Mouse (Mus musculus) CH12.LX (cell line): ENCODE results near the gene Hdac5. TPM values are rescaled to one million over a fixed set of nuclear protein-coding genes. Genes with fewer than 3 reads are reported as not detected.
A peak's percentile ranks its signal among the peaks of the same experiment; 100 is the strongest.
"Not testable (repeated sequence)": the region's sequence is repeated elsewhere in the genome, so short reads cannot be mapped to it uniquely, and the experiment has no call there.

Experiments used
- DNase-seq: peaks from one replicate; pipeline ENCODE4 v3.0.0-alpha.2; 2013; ENCODE audit errors: extremely low read depth
- H3K27ac ChIP-seq: 2 replicates; pipeline ENCODE4 v1.5.1; 2012; ENCODE audit warnings: low read depth, mild to moderate bottlenecking, control low read depth, moderate library complexity; ENCODE audit not compliant: insufficient read depth
- H3K27me3 ChIP-seq: replicated peaks from 2 replicates; pipeline ENCODE3; 2012; ENCODE audit warnings: inconsistent platforms
- H3K36me3 ChIP-seq, 2 experiments: replicated peaks in 1 of 2; 2 replicates each; pipeline versions ENCODE3 to v1.6.1; 2012; ENCODE audit warnings: inconsistent platforms in 1 of 2, low read length in 1 of 2, mild to moderate bottlenecking in 1 of 2, mixed read lengths in 1 of 2, moderate library complexity in 1 of 2; ENCODE audit not compliant: control insufficient read depth in 1 of 2, insufficient read depth in 1 of 2
- H3K4me1 ChIP-seq, 2 experiments: 2 replicates each; pipeline ENCODE4 v1.6.1; 2012; ENCODE audit warnings: inconsistent platforms in 1 of 2, moderate library complexity in 1 of 2; ENCODE audit not compliant: insufficient read depth in 2 of 2, control insufficient read depth in 1 of 2
- H3K4me2 ChIP-seq: 2 replicates; pipeline ENCODE4 v1.6.1; 2012; ENCODE audit warnings: low read depth, mild to moderate bottlenecking, control low read depth; ENCODE audit not compliant: poor library complexity, insufficient read depth, severe bottlenecking
- H3K4me3 ChIP-seq, 3 experiments: fragments of 150-350 bp in 1 of 3; sonication (generic) in 1 of 3; replicated peaks in 1 of 3; 2 replicates each; pipeline versions ENCODE3 to v1.5.1; 2011 to 2012; ENCODE audit warnings: low read depth in 2 of 3, low read length in 2 of 3, mild to moderate bottlenecking in 2 of 3, moderate library complexity in 2 of 3, control low read depth in 1 of 3, improper control_type of control experiment in 1 of 3, inconsistent platforms in 1 of 3, mixed read lengths in 1 of 3; ENCODE audit not compliant: poor library complexity in 1 of 3
- H3K79me2 ChIP-seq: replicated peaks from 2 replicates; pipeline ENCODE4 v1.6.1; 2012; ENCODE audit warnings: mild to moderate bottlenecking, moderate library complexity; ENCODE audit not compliant: control insufficient read depth, poor library complexity, insufficient read depth, severe bottlenecking; ENCODE audit errors: extremely low read depth
- H3K9ac ChIP-seq: 2 replicates; pipeline ENCODE4 v1.6.1; 2012; ENCODE audit warnings: low read depth, mild to moderate bottlenecking, control low read depth, moderate library complexity; ENCODE audit not compliant: insufficient read depth
- H3K9me3 ChIP-seq: replicated peaks from 2 replicates; pipeline ENCODE3; 2012; ENCODE audit warnings: low read length, inconsistent platforms, mixed read lengths
- BHLHE40 ChIP-seq: IDR thresholded peaks from 2 replicates; pipeline ENCODE4 v1.6.1; 2011; ENCODE audit warnings: mild to moderate bottlenecking, low read depth, low read length, improper control_type of control experiment
- CHD1 ChIP-seq: IDR thresholded peaks from 2 replicates; pipeline ENCODE4 v1.6.1; 2012; ENCODE audit warnings: low read depth, low read length, improper control_type of control experiment, inconsistent platforms
- CHD2 ChIP-seq: IDR thresholded peaks from 2 replicates; pipeline ENCODE4 v1.6.1; 2011; ENCODE audit warnings: low read length, improper control_type of control experiment
- CTCF ChIP-seq, 2 experiments: IDR thresholded peaks in 1 of 2; conservative IDR thresholded peaks in 1 of 2; 2 replicates each; pipeline ENCODE4 v1.5.1; 2011 to 2012; ENCODE audit warnings: low read depth in 2 of 2, low read length in 2 of 2, improper control_type of control experiment in 1 of 2, inconsistent platforms in 1 of 2, mild to moderate bottlenecking in 1 of 2, moderate library complexity in 1 of 2
- ELF1 ChIP-seq: IDR thresholded peaks from 2 replicates; pipeline ENCODE4 v1.6.1; 2014; ENCODE audit warnings: low read depth, mild to moderate bottlenecking, inconsistent platforms, low read length, improper control_type of control experiment
- EP300 ChIP-seq: IDR thresholded peaks from 2 replicates; pipeline ENCODE4 v1.6.1; 2011; ENCODE audit warnings: low read length, improper control_type of control experiment
- ETS1 ChIP-seq: conservative IDR thresholded peaks from 2 replicates; pipeline ENCODE4 v1.6.1; 2012; ENCODE audit warnings: low read depth, mild to moderate bottlenecking, inconsistent platforms, low read length, improper control_type of control experiment, moderate library complexity
- IRF4 ChIP-seq: IDR thresholded peaks from 2 replicates; pipeline ENCODE4 v1.6.1; 2014; ENCODE audit warnings: low read depth, mild to moderate bottlenecking, inconsistent platforms, low read length, improper control_type of control experiment
- JUN ChIP-seq: IDR thresholded peaks from 2 replicates; pipeline ENCODE4 v1.6.1; 2011; ENCODE audit warnings: low read depth, mild to moderate bottlenecking, low read length, improper control_type of control experiment, moderate library complexity; ENCODE audit not compliant: insufficient read depth
- JUND ChIP-seq: conservative IDR thresholded peaks from 2 replicates; pipeline ENCODE4 v1.6.1; 2011; ENCODE audit warnings: low read depth, low read length, improper control_type of control experiment
- MAX ChIP-seq: IDR thresholded peaks from 2 replicates; pipeline ENCODE4 v1.6.1; 2011; ENCODE audit warnings: low read length, improper control_type of control experiment
- MAZ ChIP-seq: IDR thresholded peaks from 2 replicates; pipeline ENCODE4 v1.6.1; 2012; ENCODE audit warnings: low read depth, mild to moderate bottlenecking, inconsistent platforms, low read length, improper control_type of control experiment, moderate library complexity
- MXI1 ChIP-seq: IDR thresholded peaks from 2 replicates; pipeline ENCODE4 v1.6.1; 2011; ENCODE audit warnings: mild to moderate bottlenecking, low read depth, low read length, improper control_type of control experiment
- MYC ChIP-seq: IDR thresholded peaks from 2 replicates; pipeline ENCODE4 v1.6.1; 2011; ENCODE audit warnings: low read depth, mild to moderate bottlenecking, improper control_type of control experiment, low read length
- NELFE ChIP-seq: IDR thresholded peaks from 2 replicates; pipeline ENCODE4 v1.6.1; 2011; ENCODE audit warnings: low read depth, low read length, improper control_type of control experiment
- PAX5 ChIP-seq: IDR thresholded peaks from 2 replicates; pipeline ENCODE4 v1.6.1; 2012; ENCODE audit warnings: low read length, inconsistent platforms, mixed read lengths
- POLR2A ChIP-seq: IDR thresholded peaks from 2 replicates; pipeline ENCODE4 v1.6.1; 2011; ENCODE audit warnings: low read depth, mild to moderate bottlenecking, improper control_type of control experiment, low read length
- SMC3 ChIP-seq: IDR thresholded peaks from 2 replicates; pipeline ENCODE4 v1.6.1; 2011; ENCODE audit warnings: low read depth, low read length, improper control_type of control experiment
- UBTF ChIP-seq: IDR thresholded peaks from 2 replicates; pipeline ENCODE4 v1.6.1; 2012; ENCODE audit warnings: low read depth, mild to moderate bottlenecking, inconsistent platforms, low read length, improper control_type of control experiment, moderate library complexity
- USF2 ChIP-seq: conservative IDR thresholded peaks from 2 replicates; pipeline ENCODE4 v1.6.1; 2011; ENCODE audit warnings: low read depth, low read length, improper control_type of control experiment
- ZNF384 ChIP-seq: IDR thresholded peaks from 2 replicates; pipeline ENCODE4 v1.6.1; 2012; ENCODE audit warnings: low read depth, low read length, improper control_type of control experiment, inconsistent platforms
- dilution Hi-C: fragments of 300-500 bp; cut with MboI; formaldehyde crosslinking; loops from 2 replicates; pipeline ENCODE4 v1.14.3; 2020; ENCODE audit warnings: low sequenced_read_pairs; ENCODE audit not compliant: extremely low pct_unique_long_range_greater_than_20kb, extremely low pct_ligation_motif_present
- in situ Hi-C: fragments of 300-500 bp; cut with MboI; formaldehyde crosslinking; loops from 3 replicates; pipeline ENCODE4 v1.14.3; 2019; ENCODE audit warnings: low sequenced_read_pairs, low pct_ligation_motif_present, low pct_unique_long_range_greater_than_20kb, mixed read lengths
- polyA plus RNA-seq: library from polyadenylated mRNA; unstranded; fragments of >175 nt; gene quantifications from 2 replicates; pipeline ENCODE4 v1.2.1, GENCODE M21; 2012; ENCODE audit warnings: low read depth; ENCODE audit not compliant: insufficient read length
- total RNA-seq, 2 experiments: library from RNA; depleted of rRNA; stranded (reverse); fragments of 300-350 nt in 1 of 2; fragments of >200 nt in 1 of 2; gene quantifications; 2 replicates each; pipeline ENCODE4 v1.2.3; 2012 to 2014

Hdac5 gene
- total and polyA plus RNA-seq, 3 experiments = 24.9 to 49.6 (median 46.4) TPM

DNA sequence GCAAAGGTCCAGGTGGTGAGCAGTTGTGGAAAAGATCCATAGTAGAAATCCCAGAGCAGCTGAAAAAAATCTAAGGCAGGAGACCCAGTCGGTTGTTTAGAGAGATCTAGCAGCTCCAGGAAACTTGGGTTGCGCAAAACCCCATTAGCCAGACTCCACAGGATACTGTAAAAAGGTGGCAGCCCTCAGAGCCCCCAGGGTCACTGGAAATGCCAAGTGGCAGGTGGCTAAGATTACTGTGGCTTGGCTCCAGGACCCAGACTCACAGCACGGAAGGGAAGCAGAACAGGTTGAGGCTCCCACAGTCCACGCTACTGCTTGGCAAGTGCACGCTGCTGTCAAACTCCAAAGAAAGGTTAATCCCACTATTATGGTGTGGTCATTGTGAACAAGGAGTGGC, 70.2 kb downstream of the Hdac5 start:
- Histone ChIP-seq H3K27ac (no peak overlapping the region), H3K4me1 (peaks cover 4 to 14% of the 10 kb centered on the region in 2 experiments), H3K36me3 (peaks cover 26 to 46% of the 10 kb centered on the region in 2 experiments), H3K79me2 (no peaks in the 10 kb centered on the region), H3K9me3 (no peaks in the 10 kb centered on the region), H3K4me3 (no peak overlapping the region), H3K4me2 (no peak overlapping the region), H3K27me3 (no peaks in the 10 kb centered on the region), H3K9ac (no peak overlapping the region)
- in situ Hi-C loops = loop anchor here (5.0 kb wide), 1 partner anchor 63 kb away; no protein-coding TSS in a partner anchor
- TF ChIP-seq UBTF (no peak), CHD2 (0 out of 2 replicates have a peak, but pooled peaks have one; percentile 19)
- no peak for DNase-seq
- dilution Hi-C loops = no loop called here

DNA sequence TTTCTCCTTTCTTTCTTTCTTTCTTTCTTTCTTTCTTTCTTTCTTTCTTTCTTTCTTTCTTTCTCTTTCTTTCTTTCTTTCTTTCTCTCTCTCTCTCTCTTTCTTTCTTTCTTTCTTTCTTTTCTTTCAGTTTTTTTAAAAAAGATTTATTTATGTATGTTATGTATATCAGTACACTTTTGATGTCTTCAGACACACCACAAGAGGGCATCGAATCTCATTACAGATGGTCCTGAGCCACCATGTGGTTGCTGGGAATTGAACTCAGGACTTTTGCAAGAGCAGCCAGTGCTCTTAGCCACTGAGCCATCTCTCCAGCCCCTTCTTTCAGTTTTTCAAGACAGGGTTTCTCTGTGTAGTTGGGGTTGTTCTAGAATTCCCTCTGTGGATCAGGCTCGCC, 71.9 kb downstream of the Hdac5 start:
- H3K9ac ChIP-seq, H3K79me2 ChIP-seq, H3K9me3 ChIP-seq, DNase-seq, H3K27ac ChIP-seq, dilution Hi-C loops, H3K4me2 ChIP-seq, H3K27me3 ChIP-seq, H3K4me3 ChIP-seq: not testable (repeated sequence)
- peaks cover 4 to 16% of the 10 kb centered on the region in 2 experiments for H3K4me1 ChIP-seq
- in situ Hi-C loops = loop anchor here (5.0 kb wide), 1 partner anchor 64 kb away; no protein-coding TSS in a partner anchor
- peaks cover 27 to 46% of the 10 kb centered on the region in 2 experiments for H3K36me3 ChIP-seq
- TF ChIP-seq CTCF (conservative IDR thresholded peaks at IDR 0.05 in 1 of 2, IDR thresholded peaks at IDR 0.05 in 1 of 2; ENCODE audit: low read depth in 2 of 2, low read length in 2 of 2) = peak in 1 of 2 experiments; percentile 56; a peak in 2 of 4 replicates
- TF ChIP-seq SMC3 = peak; percentile 39
- TF ChIP-seq, all 38 proteins: peak for 2; not testable (repeated sequence) for 36

DNA sequence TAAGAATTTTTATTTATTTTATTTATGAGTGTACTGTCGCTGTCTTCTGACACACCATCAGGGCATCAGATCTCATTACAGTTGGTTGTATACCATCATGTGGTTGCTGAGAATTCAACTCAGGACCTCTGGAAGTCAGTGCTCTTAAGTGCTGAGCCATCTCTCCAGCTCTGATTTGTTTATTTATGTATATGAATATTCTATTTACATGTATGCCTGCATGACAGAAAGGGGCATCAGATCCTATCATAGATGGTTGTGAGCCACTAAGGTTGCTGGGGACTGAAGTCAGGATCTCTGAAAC, 73.2 kb downstream of the Hdac5 start:
- TF ChIP-seq EP300 = no peak
- TF ChIP-seq JUN = no peak
- no peak for TF ChIP-seq JUND
- TF ChIP-seq MYC = no peak
- TF ChIP-seq ETS1 = no peak
- TF ChIP-seq NELFE = no peak
- no peak for TF ChIP-seq USF2
- TF ChIP-seq CHD1 = no peak
- no peak for TF ChIP-seq MAX
- TF ChIP-seq BHLHE40 = no peak
- no peak for TF ChIP-seq ELF1
- TF ChIP-seq MAZ = no peak
- TF ChIP-seq POLR2A = no peak
- TF ChIP-seq ZNF384 = no peak
- no peak for TF ChIP-seq MXI1
- TF ChIP-seq CTCF (conservative IDR thresholded peaks at IDR 0.05 in 1 of 2, IDR thresholded peaks at IDR 0.05 in 1 of 2; ENCODE audit: low read depth in 2 of 2, low read length in 2 of 2) = no peak
- no peak for TF ChIP-seq IRF4
- TF ChIP-seq PAX5 = no peak
- Histone ChIP-seq H3K79me2 (no peaks in the 10 kb centered on the region), H3K4me2 (peak overlapping the region; percentile 56; the same call in 1 of the 2 replicates), H3K36me3 (peaks cover 22 to 42% of the 10 kb centered on the region in 2 experiments), H3K4me1 (peaks cover 4 to 16% of the 10 kb centered on the region in 2 experiments), H3K4me3 (no peak overlapping the region), H3K9me3 (no peaks in the 10 kb centered on the region), H3K9ac (no peak overlapping the region), H3K27ac (no peak overlapping the region), H3K27me3 (no peaks in the 10 kb centered on the region)
- in situ Hi-C loops = loop anchor here (5.0 kb wide), 1 partner anchor 66 kb away; no protein-coding TSS in a partner anchor
- no peak for DNase-seq
- dilution Hi-C loops = no loop called here
